Mouse (Mus musculus): ENCODE results near the gene Igf2r.

DNA sequence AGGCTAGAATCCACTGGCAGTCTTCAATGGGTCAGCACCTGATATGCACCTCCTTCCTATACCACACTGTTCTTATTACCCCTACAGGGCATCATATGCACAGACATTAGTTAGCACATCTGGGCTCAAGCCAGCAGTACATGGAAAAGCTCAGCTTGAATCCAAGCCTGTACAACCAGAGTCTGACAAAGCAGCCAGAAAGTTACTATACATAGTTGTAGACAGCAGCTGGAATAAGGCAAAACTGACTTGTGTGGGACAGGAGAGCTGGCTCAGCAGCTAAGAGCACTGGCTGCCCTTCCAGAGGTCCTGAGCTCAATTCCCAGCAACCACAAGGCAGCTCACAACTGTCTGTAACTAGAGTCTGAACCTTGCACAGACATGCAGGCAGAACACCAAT lies 57.3 kb downstream of the Igf2r start:
- no peak for TF ChIP-seq CTCF (IDR thresholded peaks at IDR 0.05; ENCODE audit: low read depth)
- no peak for TF ChIP-seq EP300 (IDR thresholded peaks at IDR 0.05; ENCODE audit: low read depth)
